Mouse (Mus musculus) T-helper 17 cell (primary cell): ENCODE data around the gene Foxp4.

Experiments
- in situ Hi-C, 2 experiments: fragments of 300-600 bp; cut with MboI, MseI; formaldehyde crosslinking; loops; 1 replicate in 1 of 2; 2 replicates in 1 of 2; pipeline ENCODE4 v1.15.1; 2025; ENCODE audit warnings: high pct_unique_total_duplicates in 2 of 2

Gene Foxp4

GRCm38 (mm10) chr17:47924383-47925339, at the start of gene Foxp4:
Gene Foxp4 (minus strand): TSS chr17:47924645.
- in situ Hi-C loops: loop anchor here (5.0 to 10.0 kb wide), 3 partner anchors 118 to 780 kb away; no protein-coding TSS in a partner anchor

- in situ Hi-C loops: loop anchor here in 1 of 2 experiments (5.0 kb wide), 1 partner anchor 83 kb away; no protein-coding TSS in a partner anchor
Observed at GRCm38 (mm10) chr17:47973563-47974472, 49.4 kb upstream of the Foxp4 start.

DNA sequence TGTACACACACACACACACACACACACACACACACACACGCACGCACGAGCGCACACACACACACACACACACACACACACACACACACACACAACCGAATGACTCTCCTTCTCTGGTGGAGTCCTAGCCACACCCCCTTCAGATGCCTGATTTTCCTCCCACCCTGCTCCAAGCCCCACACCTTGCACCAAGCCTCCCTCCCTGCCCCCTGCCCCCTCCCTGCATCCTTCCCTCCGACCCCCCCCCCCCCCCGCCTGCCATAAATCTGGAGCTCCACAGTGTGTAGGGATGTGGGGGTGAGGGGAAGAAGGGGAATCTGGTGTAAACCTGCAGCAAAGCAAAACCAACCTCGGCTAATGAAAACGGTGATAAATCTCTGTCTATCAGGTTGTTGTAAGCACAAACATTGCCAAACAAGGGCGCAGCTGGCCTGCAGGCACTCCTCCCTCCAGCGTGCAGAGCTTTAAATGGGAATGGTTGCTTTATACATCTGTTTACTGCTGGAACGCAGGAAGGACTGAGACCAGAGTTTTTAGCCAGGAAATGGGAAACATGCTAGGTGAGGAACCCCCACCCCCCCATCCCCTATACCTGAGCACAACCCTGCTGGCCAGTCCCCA, 41.5 kb upstream of the Foxp4 start:
- in situ Hi-C loops: no loop called here

GRCm38 (mm10) chr17:47958046-47958790, 33.8 kb upstream of the Foxp4 start:
- in situ Hi-C loops: no loop called here

DNA sequence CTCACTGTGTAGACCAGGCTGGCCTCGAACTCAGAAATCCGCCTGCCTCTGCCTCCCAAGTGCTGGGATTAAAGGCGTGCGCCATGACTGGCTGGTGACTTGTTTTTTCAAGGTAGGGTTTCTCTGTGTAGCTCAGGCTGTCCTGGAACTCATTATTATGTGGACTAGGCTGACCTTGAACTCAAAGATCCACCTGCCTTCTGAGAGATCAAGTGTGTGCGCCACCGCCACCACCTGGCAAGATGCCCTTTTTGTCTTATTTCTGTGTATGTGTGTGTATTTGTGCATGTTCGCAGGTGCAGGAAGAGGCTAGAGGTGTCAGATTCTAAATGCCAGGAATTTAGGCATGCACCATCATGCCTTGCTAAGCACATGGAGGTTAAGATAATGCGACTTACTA, 32.0 kb upstream of the Foxp4 start:
- in situ Hi-C loops: no loop called here

DNA sequence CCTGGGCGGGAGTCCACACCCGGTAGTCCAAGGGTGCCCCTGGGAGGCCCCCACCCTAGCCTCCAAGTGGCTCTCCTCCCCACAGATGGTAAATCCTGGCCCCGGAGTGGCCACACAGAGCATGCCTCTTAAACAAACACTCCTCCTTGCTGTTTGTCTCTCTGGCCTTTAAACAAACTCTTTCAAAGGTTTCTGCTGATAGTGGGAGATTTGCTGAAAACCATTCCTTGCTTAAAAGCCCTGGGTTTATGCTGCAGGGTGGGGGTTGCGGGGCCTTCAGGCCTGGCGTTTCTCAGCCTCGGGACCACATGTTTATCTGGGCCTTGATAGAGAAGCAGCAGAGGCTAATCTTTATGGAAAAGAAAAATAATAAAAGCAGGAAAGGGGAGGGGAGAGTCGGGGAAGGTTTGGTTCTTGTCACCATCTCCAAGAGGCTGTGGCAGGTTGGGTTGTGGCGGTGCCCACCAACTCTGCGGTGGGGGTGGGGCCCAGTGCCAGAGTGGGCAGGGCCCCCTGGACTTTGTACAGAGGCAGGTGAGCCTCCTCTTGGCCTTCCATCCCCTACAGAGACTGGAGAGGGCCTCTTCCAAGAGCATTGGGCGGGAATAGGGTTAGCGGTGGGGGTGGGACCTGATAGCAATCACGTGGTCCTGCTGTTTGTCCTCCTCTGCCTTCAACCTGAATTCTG, 30.8 kb upstream of the Foxp4 start:
- in situ Hi-C loops: no loop called here

- in situ Hi-C loops: no loop called here
Observed at GRCm38 (mm10) chr17:47953231-47953630, 28.8 kb upstream of the Foxp4 start.

GRCm38 (mm10) chr17:47952368-47953081, 28.1 kb upstream of the Foxp4 start:
- in situ Hi-C loops: no loop called here

DNA sequence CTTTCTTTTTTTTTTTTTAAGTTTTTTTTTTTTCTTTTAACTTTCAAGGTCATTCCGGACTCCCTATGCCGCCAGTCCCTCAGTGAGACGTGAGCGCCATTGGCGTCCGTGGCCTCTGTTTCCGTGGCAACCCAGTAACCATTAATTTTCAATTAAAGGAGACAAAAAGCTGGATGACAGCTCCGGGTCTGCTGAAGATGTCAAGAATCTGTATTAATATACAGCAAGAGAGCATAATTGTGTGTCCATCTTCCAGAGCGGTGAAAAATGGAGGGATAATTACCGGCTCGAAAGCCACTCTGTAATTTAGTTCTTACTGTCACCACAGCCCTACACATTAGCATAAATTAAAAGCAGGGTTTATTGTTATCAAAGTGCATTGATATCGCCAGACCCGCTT, 27.0 kb upstream of the Foxp4 start:
- in situ Hi-C loops: no loop called here

- in situ Hi-C loops: no loop called here
Observed at GRCm38 (mm10) chr17:47950831-47951230, 26.4 kb upstream of the Foxp4 start.

GRCm38 (mm10) chr17:47949441-47949840, 25.0 kb upstream of the Foxp4 start:
- in situ Hi-C loops: no loop called here

GRCm38 (mm10) chr17:47948753-47949152, 24.3 kb upstream of the Foxp4 start:
- in situ Hi-C loops: no loop called here

- in situ Hi-C loops: no loop called here
Observed at GRCm38 (mm10) chr17:47946921-47947420, 22.5 kb upstream of the Foxp4 start.

DNA sequence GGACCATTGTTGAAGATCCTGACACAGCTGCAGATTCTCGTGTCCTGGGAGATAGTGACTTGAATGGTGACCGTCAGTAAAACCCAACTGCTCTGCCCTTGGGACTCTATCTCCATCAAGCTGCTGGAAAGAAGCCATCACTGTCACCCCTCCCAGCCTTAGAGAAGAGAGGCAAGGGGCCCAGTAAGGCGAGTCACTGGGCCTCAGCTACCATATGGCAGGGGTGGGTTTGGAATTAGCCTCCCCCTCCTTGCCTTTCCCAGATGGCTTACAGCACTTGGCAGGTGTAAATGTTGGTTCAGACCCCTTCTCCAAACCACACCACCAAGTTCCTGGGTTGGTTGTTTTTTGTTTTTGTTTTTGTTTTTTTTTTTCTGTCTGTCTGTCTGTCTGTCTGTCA, 21.7 kb upstream of the Foxp4 start:
- in situ Hi-C loops: no loop called here

DNA sequence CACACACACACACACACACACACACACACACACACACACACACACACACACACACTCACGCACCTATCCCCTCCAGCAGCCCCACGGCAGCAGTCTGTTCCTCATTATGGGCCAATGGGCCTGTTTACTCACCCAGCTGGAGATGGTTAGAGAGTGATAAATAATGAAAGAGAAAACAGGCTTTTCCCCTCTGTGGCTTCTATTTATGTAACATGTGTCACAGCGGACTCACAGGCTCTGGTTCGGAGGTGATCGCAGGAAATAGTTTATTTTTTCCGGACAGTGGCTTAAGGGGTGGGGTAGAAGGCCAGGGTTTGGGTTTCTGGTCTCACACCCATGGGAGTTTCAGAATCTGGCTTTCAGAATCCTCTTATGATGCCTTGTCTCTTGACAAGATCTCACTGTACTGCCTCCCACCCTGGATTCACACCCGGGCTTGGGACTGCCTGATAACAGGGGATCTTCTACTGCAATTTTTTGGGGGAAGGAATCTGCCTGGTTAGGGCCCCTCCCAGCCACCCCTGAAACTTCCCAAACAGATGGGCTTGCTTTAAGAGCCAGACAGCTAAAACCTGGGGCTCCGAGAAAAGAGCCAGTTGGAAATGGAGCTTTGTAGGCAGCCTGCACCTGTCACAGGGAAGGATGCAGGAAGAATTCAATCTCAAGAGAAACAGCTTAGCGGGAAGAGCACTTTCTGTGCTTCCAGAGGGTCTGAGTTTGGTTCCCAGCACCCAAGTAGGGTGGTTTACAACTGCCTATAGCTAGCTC, 18.8 kb upstream of the Foxp4 start:
- in situ Hi-C loops: no loop called here

GRCm38 (mm10) chr17:47942008-47942407, 17.6 kb upstream of the Foxp4 start:
- in situ Hi-C loops: no loop called here

DNA sequence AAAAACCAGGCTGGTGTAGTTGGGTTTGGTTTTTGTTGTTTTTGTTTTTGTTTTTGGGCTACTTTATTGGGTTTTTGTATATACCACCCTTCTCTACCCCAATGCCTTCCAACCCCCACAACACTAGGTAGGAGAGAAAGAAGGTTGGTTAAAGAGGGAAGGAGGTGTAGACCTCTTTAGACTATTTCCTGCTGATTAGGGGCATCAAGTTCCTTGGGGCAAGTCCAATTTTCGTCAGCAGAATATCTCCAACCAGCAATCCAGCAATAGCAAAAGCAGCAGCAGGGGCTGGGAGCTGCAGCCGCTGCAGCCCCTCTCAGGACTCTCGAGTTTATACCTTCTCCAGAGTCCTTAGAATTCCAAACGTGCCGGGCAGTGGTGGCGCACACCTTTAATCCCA, 14.4 kb upstream of the Foxp4 start:
- in situ Hi-C loops: loop anchor here in 1 of 2 experiments (10.0 kb wide), 1 partner anchor 904 kb away; no protein-coding TSS in a partner anchor

DNA sequence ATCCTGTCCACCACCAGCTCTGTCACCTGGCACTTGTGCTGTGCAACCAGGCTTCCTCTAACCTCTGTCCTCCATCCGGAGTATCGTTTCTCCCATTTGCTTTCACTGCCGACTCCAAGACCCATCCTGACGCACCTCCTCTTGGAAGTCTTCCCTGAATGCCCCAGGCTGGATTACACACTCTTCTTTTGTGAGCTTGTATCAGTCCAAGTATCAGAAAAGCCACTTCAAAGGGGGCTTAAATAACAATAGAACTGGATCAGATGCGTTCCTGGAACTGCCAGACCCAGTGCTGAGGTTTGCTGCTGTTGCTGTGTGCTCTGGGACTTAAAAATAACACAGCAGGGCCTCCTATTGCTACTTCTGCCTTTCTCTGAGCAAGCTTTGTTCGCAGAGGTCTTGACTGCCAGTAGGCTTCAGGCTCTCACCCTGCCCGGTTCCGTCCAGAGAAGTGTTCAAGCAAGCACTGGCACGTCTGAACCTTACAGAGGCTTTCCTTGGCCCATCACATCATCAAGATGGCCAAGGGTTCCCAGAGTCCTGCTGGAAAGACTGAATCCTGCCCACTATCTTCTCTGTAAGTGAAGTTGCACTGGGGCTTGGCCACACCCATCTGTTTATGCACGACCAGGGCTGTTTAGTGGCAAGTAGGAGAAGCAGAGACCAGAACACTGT, 13.6 kb upstream of the Foxp4 start:
- in situ Hi-C loops: loop anchor here in 1 of 2 experiments (10.0 kb wide), 1 partner anchor 903 kb away; no protein-coding TSS in a partner anchor
